Mouse (Mus musculus): ENCODE data around the gene Mfsd6. TPM values are rescaled to one million over a fixed set of nuclear protein-coding genes. Genes with fewer than 3 reads are reported as not detected.
"Not testable (repeated sequence)": the region's sequence is repeated elsewhere in the genome, so short reads cannot be mapped to it uniquely, and the experiment has no call there.

Gene Mfsd6
- total RNA-seq, 1 experiment from 2014 or later, result 70.3 TPM

- no peak for ATAC-seq (ENCODE audit: extremely low read depth, insufficient number of reproducible peaks, low FRiP score, poor library complexity, severe bottlenecking)
These were observed 9.1 kb downstream of the Mfsd6 start for GRCm38 (mm10) chr1:52718068-52718748.

- ATAC-seq (ENCODE audit: extremely low read depth, insufficient number of reproducible peaks, low FRiP score, poor library complexity, severe bottlenecking), result no peak
These were observed 12.8 kb downstream of the Mfsd6 start for GRCm38 (mm10) chr1:52714451-52714850.

- no peak for ATAC-seq (ENCODE audit: extremely low read depth, insufficient number of reproducible peaks, low FRiP score, poor library complexity, severe bottlenecking)
These were observed 13.2 kb downstream of the Mfsd6 start for GRCm38 (mm10) chr1:52714021-52714420.

GRCm38 (mm10) chr1:52708745-52709144, 18.5 kb downstream of the Mfsd6 start:
- no peak for ATAC-seq (ENCODE audit: extremely low read depth, insufficient number of reproducible peaks, low FRiP score, poor library complexity, severe bottlenecking)

GRCm38 (mm10) chr1:52707030-52707429, 20.2 kb downstream of the Mfsd6 start:
- ATAC-seq (ENCODE audit: extremely low read depth, insufficient number of reproducible peaks, low FRiP score, poor library complexity, severe bottlenecking), result no peak

GRCm38 (mm10) chr1:52702738-52703491, 24.3 kb downstream of the Mfsd6 start:
- peak; percentile 48; the same call in 1 of the 2 replicates for ATAC-seq (ENCODE audit: extremely low read depth, insufficient number of reproducible peaks, low FRiP score, poor library complexity, severe bottlenecking)

GRCm38 (mm10) chr1:52701941-52702340, 25.3 kb downstream of the Mfsd6 start:
- no peak for ATAC-seq (ENCODE audit: extremely low read depth, insufficient number of reproducible peaks, low FRiP score, poor library complexity, severe bottlenecking)

- not testable (repeated sequence) for ATAC-seq (ENCODE audit: extremely low read depth, insufficient number of reproducible peaks, low FRiP score, poor library complexity, severe bottlenecking)
These were observed 32.8 kb downstream of the Mfsd6 start for GRCm38 (mm10) chr1:52694456-52694855.

- ATAC-seq (ENCODE audit: extremely low read depth, insufficient number of reproducible peaks, low FRiP score, poor library complexity, severe bottlenecking), result no peak
These were observed 39.6 kb downstream of the Mfsd6 start for GRCm38 (mm10) chr1:52687636-52688035.

GRCm38 (mm10) chr1:52683550-52683949, 43.7 kb downstream of the Mfsd6 start:
- ATAC-seq (ENCODE audit: extremely low read depth, insufficient number of reproducible peaks, low FRiP score, poor library complexity, severe bottlenecking), result no peak

GRCm38 (mm10) chr1:52676621-52677020, 50.6 kb downstream of the Mfsd6 start:
- no peak for ATAC-seq (ENCODE audit: extremely low read depth, insufficient number of reproducible peaks, low FRiP score, poor library complexity, severe bottlenecking)

- no peak for ATAC-seq (ENCODE audit: extremely low read depth, insufficient number of reproducible peaks, low FRiP score, poor library complexity, severe bottlenecking)
These were observed 51.4 kb downstream of the Mfsd6 start for GRCm38 (mm10) chr1:52675561-52676551.

- no peak for ATAC-seq (ENCODE audit: extremely low read depth, insufficient number of reproducible peaks, low FRiP score, poor library complexity, severe bottlenecking)
These were observed 57.3 kb downstream of the Mfsd6 start for GRCm38 (mm10) chr1:52669931-52670330.

- ATAC-seq (ENCODE audit: extremely low read depth, insufficient number of reproducible peaks, low FRiP score, poor library complexity, severe bottlenecking), result no peak
These were observed 58.4 kb downstream of the Mfsd6 start for GRCm38 (mm10) chr1:52668743-52669323.

- ATAC-seq (ENCODE audit: extremely low read depth, insufficient number of reproducible peaks, low FRiP score, poor library complexity, severe bottlenecking), result no peak
These were observed 64.0 kb downstream of the Mfsd6 start for GRCm38 (mm10) chr1:52663228-52663627.

GRCm38 (mm10) chr1:52660765-52661164, 66.5 kb downstream of the Mfsd6 start:
- no peak for ATAC-seq (ENCODE audit: extremely low read depth, insufficient number of reproducible peaks, low FRiP score, poor library complexity, severe bottlenecking)

GRCm38 (mm10) chr1:52660278-52660677, 67.0 kb downstream of the Mfsd6 start:
- no peak for ATAC-seq (ENCODE audit: extremely low read depth, insufficient number of reproducible peaks, low FRiP score, poor library complexity, severe bottlenecking)

GRCm38 (mm10) chr1:52658160-52658559, 69.1 kb downstream of the Mfsd6 start:
- no peak for ATAC-seq (ENCODE audit: extremely low read depth, insufficient number of reproducible peaks, low FRiP score, poor library complexity, severe bottlenecking)

- ATAC-seq (ENCODE audit: extremely low read depth, insufficient number of reproducible peaks, low FRiP score, poor library complexity, severe bottlenecking), result peak; percentile 86
These were observed 72.1 kb downstream of the Mfsd6 start for GRCm38 (mm10) chr1:52655153-52655552.

Measured in neutrophil, adult 5-6 weeks (primary cell).